Mouse (Mus musculus) hindlimb bud, embryonic 11.5 days (tissue): ENCODE results near the gene C130026I21Rik.
"Not testable (repeated sequence)": the region's sequence is repeated elsewhere in the genome, so short reads cannot be mapped to it uniquely, and the experiment has no call there.

Experiments
- DNase-seq: peaks from one replicate; pipeline ENCODE4 v3.0.0-alpha.2; 2012; ENCODE audit warnings: low read depth, low spot score; ENCODE audit errors: extremely low spot score

C130026I21Rik gene

DNA sequence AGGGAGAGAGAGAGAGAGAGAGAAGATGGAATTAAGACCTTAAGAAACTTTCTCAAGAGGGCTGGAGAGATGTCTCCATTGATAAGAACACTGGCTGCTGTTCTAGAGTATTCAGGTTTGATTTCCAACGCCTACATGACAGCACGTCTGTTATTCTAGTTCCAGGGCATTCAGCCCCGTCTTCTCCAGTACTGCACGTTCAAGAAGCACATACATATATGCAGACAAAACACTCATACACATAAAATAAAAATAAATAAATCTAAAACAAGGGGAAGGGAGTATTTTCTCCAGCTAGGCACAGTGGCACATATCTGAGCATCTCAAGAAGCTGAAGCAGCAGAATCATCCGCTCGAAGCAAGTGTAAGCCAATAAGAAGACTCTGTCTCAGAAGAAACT lies 234.6 kb downstream of the C130026I21Rik start:
- not testable (repeated sequence) for DNase-seq

DNA sequence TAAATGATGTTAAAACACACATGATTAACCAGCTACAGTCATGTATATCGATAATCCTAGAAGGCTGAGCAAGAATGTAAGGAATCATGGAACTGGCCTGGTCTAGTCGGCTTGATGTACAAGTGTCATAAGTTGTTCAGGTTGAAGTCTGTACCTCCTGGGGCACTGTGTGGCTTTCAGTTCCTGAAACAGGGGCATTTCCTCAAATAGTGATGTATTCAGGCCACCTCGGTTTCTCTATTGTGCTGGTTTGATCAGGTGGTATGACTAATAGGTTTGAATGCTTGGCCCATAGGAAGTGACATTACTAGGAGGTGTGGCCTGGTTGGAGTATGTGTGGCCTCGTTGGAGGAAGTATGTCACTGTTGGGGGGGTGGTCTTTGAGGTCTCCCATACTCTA lies 236.0 kb downstream of the C130026I21Rik start:
- DNase-seq, result not testable (repeated sequence)

DNA sequence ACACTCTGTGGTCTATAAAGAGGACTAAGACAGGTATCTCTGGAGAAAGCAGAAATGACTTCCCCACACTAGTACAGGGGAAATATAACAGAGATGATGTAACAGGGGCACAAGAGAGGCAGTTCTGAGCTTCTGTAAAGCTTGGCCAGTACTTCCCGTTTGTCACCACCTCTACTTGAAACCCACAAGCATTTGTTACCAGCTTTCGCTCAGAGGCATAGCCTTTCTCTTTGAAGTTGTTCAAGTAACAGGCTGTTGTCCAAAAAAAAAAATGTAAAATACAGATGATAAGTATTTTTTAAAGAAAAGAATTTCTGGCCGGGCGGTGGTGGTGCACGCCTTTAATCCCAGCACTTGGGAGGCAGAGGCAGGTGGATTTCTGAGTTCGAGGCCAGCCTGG lies 236.8 kb downstream of the C130026I21Rik start:
- DNase-seq, result not testable (repeated sequence)

DNA sequence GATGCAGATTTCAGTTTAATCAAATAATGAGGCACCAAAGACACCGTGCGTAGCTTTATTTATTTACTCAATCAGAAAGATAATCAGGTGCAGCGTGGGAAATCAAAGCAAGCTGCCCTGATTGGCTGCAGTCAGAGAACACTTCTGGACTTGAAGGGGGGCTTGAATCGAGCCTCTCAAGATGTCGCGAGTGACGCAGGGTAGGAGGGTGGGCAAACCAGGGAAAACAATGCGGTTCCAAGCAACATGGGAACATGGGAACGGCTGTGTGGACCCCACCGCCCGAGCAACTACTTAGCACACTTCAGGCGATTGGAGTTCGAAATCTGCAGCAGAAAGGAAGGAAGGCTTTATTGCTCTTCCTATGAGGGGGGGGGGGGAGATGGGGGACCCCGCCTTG lies 240.2 kb downstream of the C130026I21Rik start:
- DNase-seq, result not testable (repeated sequence)

DNA sequence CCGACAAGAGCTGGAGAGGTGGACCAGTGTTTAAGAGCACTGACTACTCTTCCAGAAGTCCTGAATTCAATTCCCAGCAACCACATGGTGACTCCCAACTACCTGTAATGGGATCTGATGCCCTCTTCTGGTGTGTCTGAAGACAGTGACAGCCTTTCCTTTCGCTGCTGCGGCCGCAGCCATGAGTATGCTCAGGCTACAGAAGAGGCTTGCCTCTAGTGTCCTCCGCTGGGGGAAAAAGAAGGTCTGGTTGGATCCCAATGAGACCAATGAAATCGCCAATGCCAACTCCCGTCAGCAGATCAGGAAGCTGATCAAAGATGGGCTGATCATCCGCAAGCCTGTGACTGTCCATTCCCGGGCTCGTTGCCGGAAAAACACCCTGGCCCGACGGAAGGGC lies 258.4 kb downstream of the C130026I21Rik start:
- not testable (repeated sequence) for DNase-seq

DNA sequence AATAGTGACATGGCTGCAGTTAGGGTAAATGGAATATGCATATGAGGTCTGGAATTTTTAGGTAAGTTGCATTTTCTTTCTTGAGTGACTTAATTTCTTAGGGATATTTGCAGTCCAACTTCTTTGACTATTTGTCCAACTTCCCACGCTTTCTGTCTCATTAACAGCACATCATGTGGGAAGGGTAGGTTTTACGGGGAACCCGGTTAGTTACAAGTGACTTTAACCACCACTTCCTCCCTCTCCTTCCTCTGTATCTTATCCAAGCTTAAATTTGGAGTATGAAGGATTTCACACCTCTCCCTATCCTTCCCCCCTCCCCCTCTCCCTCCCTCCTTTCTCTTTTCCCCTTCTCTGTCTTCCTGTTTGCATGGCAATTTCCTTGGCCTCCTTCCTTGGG lies 259.4 kb downstream of the C130026I21Rik start:
- DNase-seq, result not testable (repeated sequence)

DNA sequence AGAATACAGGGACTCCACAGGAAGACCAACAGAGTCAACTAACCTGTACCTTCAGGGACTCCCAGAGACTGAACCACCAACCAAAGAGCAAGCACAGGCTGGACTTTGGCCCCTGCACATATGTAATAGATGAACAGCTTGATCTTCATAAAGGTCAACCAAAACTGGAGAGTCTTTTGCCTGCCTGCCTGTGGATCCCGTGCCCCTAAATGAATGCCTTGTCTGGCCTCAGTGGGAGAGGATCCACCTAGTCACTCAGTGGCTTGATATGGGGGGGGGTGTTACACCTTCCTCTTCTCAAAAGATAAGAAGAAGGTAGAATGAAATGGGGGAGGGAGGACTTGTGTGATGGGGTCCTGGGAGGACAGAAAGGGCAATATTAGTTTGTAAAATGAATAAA lies 262.6 kb downstream of the C130026I21Rik start:
- DNase-seq, result not testable (repeated sequence)

DNA sequence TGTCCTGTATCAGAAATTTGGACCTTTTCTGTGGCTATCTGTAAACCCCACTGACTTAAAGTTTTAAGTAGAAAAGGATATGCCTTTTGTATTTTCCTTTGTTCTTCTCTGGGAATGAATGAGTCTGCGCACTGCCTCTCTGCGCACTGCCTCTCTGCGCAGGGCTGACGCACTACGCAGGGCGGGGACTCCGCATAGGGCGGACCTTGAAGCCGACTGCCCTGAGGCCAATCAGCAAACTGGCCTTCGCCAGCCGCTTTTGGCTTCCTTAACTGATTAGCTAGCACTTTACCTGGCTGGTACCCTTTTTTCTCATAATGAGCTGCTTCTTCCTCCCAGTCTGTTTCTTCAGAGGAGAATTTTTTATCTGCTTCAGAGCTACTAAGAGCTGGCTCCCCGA lies 271.1 kb downstream of the C130026I21Rik start:
- not testable (repeated sequence) for DNase-seq

DNA sequence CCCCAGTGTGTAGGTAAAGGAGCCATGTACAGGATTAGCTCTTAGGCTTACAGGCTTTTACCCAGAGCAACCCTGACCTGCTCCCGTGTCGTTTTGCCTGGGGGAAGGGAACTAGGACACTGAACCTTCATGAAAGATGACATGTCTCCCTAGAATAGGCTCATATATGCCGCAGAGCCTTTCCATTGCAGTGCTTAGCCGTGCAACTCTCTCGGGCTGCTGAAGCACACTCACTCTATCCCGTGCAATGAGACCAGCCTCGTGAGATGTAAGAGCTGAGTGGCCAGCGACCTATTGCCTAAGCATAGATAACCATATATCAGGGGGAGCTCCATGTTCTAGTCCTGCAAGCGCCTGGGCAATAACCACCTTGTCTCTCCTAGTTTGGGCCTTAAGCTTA lies 274.1 kb downstream of the C130026I21Rik start:
- not testable (repeated sequence) for DNase-seq

DNA sequence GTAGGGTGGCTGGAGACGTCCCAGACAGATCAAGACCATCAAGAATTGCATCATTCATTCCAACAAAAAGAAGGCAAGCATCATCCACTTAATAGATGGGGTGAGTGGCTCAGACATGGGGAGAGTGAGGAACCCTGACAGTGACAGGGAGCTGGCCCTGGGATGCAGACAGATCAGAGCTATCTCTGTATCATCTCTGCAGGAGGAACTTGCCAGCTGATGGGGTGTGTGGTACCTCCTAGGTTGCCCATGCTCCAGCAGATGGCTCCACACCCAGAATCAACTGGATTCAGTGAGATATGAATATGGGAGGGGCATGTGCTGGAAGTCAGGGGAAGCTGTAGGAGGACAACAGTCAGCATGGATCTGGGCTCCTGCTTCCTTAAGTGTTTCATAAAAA lies 275.9 kb downstream of the C130026I21Rik start:
- DNase-seq, result not testable (repeated sequence)

DNA sequence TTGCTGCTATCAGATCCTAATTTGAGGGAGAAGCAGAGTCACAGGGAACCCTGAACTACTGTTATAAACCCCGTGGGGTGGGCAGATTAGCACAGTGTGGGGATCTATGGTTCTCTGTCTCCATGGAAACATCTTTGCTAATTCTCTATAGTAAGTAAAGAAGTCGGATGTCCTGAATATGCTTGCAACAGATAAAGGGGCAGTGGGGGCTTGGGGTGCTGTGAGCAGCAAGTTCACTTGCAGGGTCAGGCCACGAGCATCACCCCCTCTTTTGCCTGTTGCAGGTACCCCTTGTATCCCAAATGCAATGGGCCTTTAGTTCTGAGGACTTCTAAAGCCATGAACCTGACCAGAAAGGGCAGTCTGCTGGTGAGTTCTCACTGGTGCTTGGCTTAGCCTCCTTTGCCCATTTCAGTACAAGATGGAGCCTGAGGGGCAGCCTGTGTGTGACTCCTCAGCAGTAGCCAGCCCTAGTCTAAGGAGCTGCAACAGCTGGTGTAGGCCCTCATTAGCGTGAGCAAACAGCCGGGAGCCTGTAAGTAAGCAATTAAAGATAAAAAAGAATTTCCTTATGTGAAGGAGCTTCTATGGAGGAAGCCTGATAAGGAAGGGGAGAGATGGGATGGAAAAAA lies 276.6 kb downstream of the C130026I21Rik start:
- DNase-seq, result not testable (repeated sequence)

DNA sequence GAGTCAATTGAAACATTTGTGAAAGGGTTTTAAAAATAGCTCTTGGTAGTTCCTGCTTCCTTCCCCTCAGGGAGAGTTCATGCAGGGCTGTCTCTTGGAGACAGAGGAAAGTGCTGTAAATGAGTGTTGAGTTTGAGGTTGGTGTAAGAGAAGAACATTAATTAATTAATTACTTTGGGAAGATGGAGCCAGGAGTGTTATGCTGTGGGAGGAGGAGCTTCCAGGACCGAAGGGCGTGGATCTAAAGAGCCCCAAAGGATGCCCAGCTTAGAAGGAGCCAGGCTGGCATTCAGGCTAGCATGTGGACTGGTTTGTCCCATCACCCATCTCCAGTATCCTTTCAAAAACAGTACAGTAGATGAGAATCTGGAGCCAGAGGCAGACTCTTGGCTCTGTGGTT lies 277.1 kb downstream of the C130026I21Rik start:
- not testable (repeated sequence) for DNase-seq

DNA sequence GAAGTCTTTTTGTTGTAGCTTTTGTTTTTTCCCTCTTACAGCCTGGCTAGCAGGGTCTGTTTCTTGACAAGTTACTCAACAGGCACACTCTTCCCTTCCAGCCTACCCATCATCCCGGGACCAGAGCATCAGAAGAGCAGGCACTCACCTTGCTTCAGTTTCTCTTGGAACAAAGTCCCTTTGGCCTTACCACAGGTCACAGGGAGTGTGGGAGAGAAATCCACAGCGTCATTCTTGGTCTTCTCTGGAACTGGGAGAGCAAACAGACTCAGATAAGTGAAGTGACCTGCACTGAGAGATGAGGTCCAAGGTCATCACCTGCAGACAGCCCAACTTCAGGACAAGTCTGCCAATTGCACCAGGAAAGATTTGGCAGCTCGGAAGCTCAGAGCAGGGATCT lies 277.5 kb downstream of the C130026I21Rik start:
- DNase-seq, result not testable (repeated sequence)

DNA sequence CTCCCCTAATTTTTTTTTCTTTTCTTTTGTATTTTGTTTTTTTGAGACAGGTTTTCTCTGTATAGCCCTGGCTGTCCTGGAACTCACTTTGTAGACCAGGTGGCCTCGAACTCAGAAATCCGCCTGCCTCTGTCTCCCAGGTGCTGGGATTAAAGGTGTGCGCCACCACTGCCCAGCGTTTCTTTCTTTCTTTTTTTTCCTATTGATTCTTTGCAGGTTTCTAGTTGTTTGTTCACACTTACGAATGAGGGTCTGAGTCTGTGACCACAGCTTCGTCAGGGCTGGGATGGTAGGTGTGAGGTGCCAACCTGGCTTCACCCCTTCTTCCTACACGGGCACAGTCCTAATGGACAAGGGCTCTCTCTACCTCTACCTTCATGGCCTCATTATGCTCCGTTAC lies 281.3 kb downstream of the C130026I21Rik start:
- DNase-seq, result not testable (repeated sequence)

DNA sequence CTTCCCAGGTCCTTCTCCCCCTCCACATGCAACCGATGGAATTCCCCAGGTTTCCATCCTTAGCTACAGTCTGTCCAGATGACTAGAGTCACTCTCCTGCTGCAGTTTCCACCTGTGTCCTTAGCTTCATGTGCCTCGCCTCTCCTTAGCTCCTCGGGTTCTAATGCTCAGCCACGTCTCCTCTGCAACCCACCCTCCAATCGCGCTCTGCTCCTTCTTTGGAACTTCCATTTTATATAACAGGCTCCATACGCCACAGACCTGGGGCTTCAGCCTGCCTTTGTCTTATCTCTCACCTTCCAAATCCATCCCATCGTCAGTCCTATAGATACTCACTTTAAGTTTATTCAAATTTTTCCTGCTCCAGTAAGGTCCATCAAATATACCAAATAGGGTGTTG lies 282.6 kb downstream of the C130026I21Rik start:
- DNase-seq, result not testable (repeated sequence)

DNA sequence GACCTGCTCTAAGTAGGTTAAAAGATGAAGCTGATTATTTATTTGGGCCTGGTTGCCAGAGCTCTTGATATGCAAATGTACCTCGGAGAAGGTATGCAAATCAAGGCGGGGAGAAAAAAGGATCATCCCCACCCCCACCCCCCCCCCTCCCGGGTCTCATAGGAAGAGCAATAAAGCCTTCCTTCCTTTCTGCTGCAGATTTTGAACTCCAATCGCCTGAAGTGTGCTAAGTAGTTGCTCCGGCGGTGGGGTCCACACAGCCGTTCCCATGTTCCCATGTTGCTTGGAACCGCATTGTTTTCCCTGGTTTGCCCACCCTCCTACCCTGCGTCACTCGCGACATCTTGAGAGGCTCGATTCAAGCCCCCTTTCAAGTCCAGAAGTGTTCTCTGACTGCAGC lies 308.6 kb downstream of the C130026I21Rik start:
- DNase-seq, result not testable (repeated sequence)

DNA sequence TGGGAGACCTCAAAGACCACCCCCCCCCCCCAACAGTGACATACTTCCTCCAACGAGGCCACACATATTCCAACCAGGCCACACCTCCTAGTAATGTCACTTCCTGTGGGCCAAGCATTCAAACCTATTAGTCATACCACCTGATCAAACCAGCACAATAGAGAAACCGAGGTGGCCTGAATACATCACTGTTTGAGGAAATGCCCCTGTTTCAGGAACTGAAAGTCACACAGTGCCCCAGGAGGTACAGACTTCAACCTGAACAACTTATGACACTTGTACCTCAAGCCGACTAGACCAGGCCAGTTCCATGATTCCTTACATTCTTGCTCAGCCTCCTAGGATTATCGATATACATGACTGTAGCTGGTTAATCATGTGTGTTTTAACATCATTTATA lies 312.7 kb downstream of the C130026I21Rik start:
- DNase-seq, result not testable (repeated sequence)

DNA sequence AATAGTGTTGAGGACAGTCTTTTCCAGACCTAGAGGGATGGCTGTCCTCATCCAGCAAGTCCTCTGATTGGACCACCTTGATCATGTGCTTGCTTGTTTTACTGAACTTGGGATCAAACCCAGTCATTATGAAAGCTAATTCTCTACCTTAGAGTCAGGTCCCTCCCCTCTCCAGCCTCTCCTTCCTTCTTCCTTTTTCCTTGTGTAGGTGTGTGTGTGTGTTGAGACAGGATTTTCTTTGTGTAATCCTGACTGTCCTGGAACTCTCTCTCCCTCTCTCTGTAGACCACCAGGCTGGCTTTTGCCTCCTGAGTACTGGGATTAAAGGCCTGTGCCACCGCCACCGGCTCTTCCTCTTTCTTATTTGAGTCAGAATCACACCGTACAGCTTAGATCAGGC lies 313.6 kb downstream of the C130026I21Rik start:
- not testable (repeated sequence) for DNase-seq

DNA sequence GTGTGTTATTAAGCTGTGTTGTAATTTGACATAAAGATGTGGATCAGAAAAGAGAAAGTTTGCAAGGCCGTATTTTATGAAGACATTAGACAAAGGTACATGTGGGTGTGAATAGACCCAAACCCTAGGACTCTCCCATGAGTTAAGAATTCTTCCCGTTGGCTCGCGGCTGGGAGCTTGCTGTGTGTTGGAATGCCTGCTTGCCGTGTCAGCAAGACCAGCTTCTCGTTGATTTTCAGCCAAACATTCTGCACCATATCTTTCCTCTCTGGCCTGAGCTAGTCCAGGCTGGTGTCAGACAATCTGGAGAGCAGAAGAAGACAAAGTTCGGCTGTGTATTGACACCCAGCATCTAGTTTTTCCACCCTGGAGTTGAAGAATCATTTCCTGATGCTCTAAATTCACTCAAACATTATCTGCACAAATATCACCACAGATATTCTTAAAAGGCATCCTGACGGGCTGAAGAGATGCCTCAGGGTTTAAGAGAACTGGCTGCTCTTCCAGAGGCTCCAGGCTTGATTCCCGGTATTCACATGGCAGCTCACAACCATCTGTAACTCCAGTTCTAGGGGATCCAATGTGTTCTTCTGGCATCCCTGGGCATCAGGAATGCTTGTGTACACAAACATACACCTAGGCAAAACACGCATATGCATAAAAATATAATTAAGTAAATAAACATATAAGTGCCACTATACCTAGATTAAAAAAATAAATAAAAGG lies 317.7 kb downstream of the C130026I21Rik start:
- DNase-seq, result no peak

DNA sequence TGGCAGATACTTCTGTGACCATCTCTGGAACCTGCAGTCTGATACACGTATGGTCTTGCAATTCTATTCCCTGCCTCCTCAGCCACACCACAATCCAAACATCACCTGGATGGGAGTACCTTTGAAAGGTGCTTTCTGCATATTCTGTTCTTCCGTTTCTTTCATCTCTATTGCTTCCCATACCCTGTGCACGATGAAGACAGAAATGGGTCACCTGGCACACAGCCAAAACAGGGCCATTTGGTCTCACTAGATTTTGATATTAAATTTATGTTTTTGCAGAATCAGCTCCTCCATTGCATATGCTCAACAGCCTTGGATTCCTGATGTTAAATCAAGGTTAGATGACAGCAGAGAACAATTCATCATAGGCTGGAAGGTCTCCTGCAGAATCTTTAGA lies 318.8 kb downstream of the C130026I21Rik start:
- no peak for DNase-seq

DNA sequence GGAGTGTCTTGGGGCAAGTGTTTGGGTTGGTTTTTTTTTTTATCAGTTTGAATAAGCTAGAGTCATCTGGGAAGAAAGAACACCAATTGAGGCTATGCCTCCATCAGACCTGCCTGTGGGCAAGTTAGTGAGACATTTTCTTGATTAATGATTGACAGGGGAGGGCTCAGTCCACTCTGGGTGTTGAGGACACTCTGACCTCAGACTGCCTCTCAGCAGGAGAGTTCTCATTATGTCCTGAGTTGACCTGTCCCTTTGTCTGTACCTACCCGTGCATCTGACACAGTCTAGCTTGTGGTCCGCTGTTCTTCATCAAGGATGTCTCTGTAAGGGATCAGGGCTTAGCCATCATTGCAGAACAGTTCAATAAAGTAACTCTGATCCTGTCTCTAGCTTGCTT lies 323.0 kb downstream of the C130026I21Rik start:
- no peak for DNase-seq

DNA sequence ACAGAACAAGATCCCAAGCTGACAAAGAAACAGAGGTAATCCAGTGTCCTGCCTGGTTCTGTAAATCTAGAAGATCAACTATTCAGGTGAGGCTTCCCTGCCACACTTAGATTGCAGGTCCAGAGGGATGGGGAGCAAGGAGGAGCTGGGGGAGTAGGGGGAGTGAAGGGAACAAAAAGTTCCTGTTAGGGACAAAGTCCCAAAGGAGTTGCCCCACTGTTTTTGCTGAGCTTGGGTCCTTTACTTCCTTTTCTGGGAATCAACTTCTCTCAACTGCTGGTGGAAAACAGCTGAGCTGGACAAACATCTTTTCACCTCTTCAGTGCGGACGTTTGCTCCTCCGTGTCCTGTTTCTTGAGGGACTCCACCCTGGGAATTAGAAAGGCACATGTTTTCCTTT lies 324.4 kb downstream of the C130026I21Rik start:
- DNase-seq, result no peak
